Mouse (Mus musculus): ENCODE measurements around the gene Ssbp3.
A peak's percentile ranks its signal among the peaks of the same experiment; 100 is the strongest.

Ssbp3 gene

DNA sequence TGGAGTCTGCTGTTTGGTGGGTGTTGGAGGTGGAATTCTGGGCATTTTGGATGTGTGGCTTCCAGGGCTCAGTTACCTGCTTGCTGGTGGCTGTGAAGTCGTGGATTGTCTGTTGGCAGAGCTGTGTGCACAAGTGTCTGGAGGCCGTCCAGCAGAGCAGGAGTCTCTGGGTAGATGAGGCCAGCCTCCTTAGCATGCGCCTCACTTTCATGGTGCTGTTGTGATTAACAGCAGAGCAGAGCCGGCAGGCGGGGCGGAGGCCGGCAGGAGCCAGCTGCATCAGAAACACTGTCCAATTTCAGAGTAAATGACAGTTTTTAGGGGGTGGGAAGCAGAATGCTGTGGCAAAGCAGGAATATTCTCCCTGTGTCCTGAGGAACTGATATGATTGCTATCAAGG lies 108.5 kb downstream of the Ssbp3 start:
- H3K36me3 ChIP-seq (ENCODE audit: insufficient read depth, low read length), result peaks cover 5% of the 10 kb centered on the region; the same call in 1 of the 2 replicates
- TF ChIP-seq POU5F1 (IDR thresholded peaks at IDR 0.05; ENCODE audit: borderline replicate concordance, low read length), result no peak
- no peak for TF ChIP-seq CTCF (conservative IDR thresholded peaks at IDR 0.05; ENCODE audit: low read length)
- no peak for TF ChIP-seq NANOG (IDR thresholded peaks at IDR 0.05; ENCODE audit: borderline replicate concordance, low read length)
- no peak overlapping the region for H3K4me3 ChIP-seq (replicated peaks; ENCODE audit: low read length)
- H3K27me3 ChIP-seq (ENCODE audit: insufficient read depth, low read length), result no peaks in the 10 kb centered on the region
- no peaks in the 10 kb centered on the region for H3K9me3 ChIP-seq (ENCODE audit: low read length)
- H3K4me1 ChIP-seq (replicated peaks; ENCODE audit: low read depth, low read length), result peaks cover 56% of the 10 kb centered on the region

DNA sequence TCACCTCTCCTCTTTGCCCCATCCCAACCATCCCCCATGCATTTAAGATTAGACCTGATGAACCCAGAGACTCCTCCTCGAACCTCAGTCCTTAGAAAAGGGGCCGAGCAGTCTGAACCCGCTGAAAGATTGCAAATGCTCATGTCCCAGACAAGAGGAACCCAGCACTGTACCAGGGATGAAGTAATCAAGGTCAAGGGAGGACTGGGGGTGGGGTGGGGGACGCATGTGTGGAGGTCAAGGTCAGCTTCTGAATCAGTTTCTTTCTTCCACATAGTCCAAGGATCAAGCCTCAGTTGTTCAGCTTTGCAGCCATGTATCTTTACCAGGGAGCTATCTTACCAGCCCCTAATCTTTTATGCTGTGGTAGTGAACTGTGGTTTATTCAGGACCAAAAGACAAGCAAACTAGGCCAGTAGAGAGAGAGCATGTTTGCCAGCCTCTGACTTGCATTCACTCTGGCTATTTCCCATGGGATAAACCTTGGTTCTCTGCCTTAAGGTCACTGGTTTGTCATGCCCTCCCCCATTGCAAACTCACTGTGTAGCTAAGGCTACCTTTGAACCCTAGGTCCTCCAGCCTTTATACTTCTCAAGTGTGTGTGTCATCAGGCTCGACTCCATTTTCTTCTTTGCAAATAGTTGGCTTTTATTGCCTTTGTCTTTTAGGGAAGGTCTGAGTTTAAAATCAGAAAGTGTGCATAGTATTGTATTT lies 109.9 kb downstream of the Ssbp3 start:
- no peak for TF ChIP-seq CTCF (conservative IDR thresholded peaks at IDR 0.05; ENCODE audit: low read length)
- TF ChIP-seq POU5F1 (IDR thresholded peaks at IDR 0.05; ENCODE audit: borderline replicate concordance, low read length), result no peak
- TF ChIP-seq NANOG (IDR thresholded peaks at IDR 0.05; ENCODE audit: borderline replicate concordance, low read length), result no peak
- Histone ChIP-seq H3K27me3 (ENCODE audit: insufficient read depth, low read length) (no peaks in the 10 kb centered on the region), H3K4me1 (replicated peaks; ENCODE audit: low read depth, low read length) (peaks cover 60% of the 10 kb centered on the region), H3K36me3 (ENCODE audit: insufficient read depth, low read length) (peaks cover 5% of the 10 kb centered on the region; the same call in 1 of the 2 replicates), H3K9me3 (ENCODE audit: low read length) (no peaks in the 10 kb centered on the region), H3K4me3 (replicated peaks; ENCODE audit: low read length) (no peak overlapping the region)

DNA sequence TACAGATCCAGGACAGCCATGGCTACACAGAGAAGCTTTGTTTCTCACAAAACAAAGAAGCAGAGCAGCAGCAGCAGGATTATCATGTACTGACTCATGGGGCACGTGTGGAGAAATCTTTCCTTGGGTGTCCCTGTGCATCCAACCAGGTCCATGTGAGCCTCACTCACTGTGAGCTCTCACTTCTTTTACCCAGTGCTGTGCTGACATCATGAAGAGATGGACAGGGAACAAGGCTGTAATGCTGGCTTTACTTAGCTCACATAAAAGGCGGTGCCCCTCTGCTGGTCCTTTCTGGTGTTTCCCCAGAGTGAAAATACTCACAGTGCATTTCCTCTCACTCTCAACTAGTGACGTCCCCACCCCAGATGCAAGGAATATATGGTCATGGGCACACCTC lies 111.0 kb downstream of the Ssbp3 start:
- Histone ChIP-seq H3K9me3 (ENCODE audit: low read length) (no peaks in the 10 kb centered on the region), H3K27me3 (ENCODE audit: insufficient read depth, low read length) (no peaks in the 10 kb centered on the region), H3K4me1 (replicated peaks; ENCODE audit: low read depth, low read length) (peaks cover 54% of the 10 kb centered on the region), H3K4me3 (replicated peaks; ENCODE audit: low read length) (no peak overlapping the region), H3K36me3 (ENCODE audit: insufficient read depth, low read length) (peaks cover 5% of the 10 kb centered on the region; the same call in 1 of the 2 replicates)
- TF ChIP-seq NANOG (IDR thresholded peaks at IDR 0.05; ENCODE audit: borderline replicate concordance, low read length), result no peak
- no peak for TF ChIP-seq POU5F1 (IDR thresholded peaks at IDR 0.05; ENCODE audit: borderline replicate concordance, low read length)
- TF ChIP-seq CTCF (conservative IDR thresholded peaks at IDR 0.05; ENCODE audit: low read length), result no peak

- no peaks in the 10 kb centered on the region for H3K9me3 ChIP-seq (ENCODE audit: low read length)
- no peak overlapping the region for H3K4me3 ChIP-seq (replicated peaks; ENCODE audit: low read length)
- no peaks in the 10 kb centered on the region for H3K27me3 ChIP-seq (ENCODE audit: insufficient read depth, low read length)
- no peak for TF ChIP-seq NANOG (IDR thresholded peaks at IDR 0.05; ENCODE audit: borderline replicate concordance, low read length)
- H3K36me3 ChIP-seq (ENCODE audit: insufficient read depth, low read length), result 0 out of 2 replicates have a peak, but pooled peaks cover 9% of the 10 kb centered on the region
- peaks cover 62% of the 10 kb centered on the region for H3K4me1 ChIP-seq (replicated peaks; ENCODE audit: low read depth, low read length)
Observed at GRCm38 (mm10) chr4:107024899-107025298, 114.4 kb downstream of the Ssbp3 start.

DNA sequence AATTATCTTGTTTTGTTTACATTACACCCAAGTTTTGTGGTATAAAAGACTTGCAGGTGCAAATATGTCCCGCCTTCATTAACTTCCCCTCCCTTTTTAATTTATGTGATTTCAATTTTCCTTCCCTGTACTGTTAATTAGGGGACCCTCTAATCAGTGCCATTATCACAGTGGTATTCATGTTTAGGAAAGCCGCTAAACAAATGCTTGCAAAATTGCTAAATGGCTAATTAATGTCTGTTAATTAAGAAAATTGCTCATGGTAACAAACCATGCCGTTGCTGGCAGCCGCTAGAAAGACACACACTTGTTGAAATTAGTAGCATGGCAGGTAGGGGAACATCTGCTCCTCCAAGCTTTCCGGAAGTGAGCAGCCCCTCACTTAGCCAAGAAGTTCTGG lies 114.9 kb downstream of the Ssbp3 start:
- TF ChIP-seq NANOG (IDR thresholded peaks at IDR 0.05; ENCODE audit: borderline replicate concordance, low read length) (no peak), POU5F1 (IDR thresholded peaks at IDR 0.05; ENCODE audit: borderline replicate concordance, low read length) (no peak), CTCF (conservative IDR thresholded peaks at IDR 0.05; ENCODE audit: low read length) (no peak)

DNA sequence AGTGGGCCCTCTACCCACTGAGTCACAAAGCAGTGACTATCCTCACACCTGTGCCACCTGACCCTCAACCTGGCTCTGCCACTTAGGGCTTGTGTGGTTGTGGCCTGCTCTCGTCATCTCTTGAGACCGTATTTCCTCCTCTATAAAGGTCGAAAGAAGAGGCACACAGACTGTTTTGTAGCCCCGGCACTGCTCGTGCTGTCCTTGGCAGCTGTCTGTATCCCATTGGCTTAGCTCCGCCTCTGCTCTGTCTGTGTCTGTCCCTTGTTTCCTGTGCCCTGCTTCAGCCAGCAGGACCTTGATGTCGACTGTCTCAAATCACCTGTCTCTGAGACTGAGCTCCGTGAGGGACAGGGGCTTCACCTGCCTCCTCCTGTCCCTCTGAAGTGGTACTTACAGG lies 116.0 kb downstream of the Ssbp3 start:
- Histone ChIP-seq H3K36me3 (ENCODE audit: insufficient read depth, low read length) (peaks cover 20% of the 10 kb centered on the region), H3K4me3 (replicated peaks; ENCODE audit: low read length) (peak overlapping the region; percentile 61), H3K9me3 (ENCODE audit: low read length) (no peaks in the 10 kb centered on the region), H3K4me1 (replicated peaks; ENCODE audit: low read depth, low read length) (peaks cover 54% of the 10 kb centered on the region), H3K27me3 (ENCODE audit: insufficient read depth, low read length) (no peaks in the 10 kb centered on the region)
- TF ChIP-seq CTCF (conservative IDR thresholded peaks at IDR 0.05; ENCODE audit: low read length) (no peak), POU5F1 (IDR thresholded peaks at IDR 0.05; ENCODE audit: borderline replicate concordance, low read length) (no peak), NANOG (IDR thresholded peaks at IDR 0.05; ENCODE audit: borderline replicate concordance, low read length) (no peak)

More for the DNA sequence above, 114.9 kb downstream of the Ssbp3 start:
- no peak overlapping the region for H3K4me3 ChIP-seq (replicated peaks; ENCODE audit: low read length)
- peaks cover 59% of the 10 kb centered on the region for H3K4me1 ChIP-seq (replicated peaks; ENCODE audit: low read depth, low read length)
- H3K9me3 ChIP-seq (ENCODE audit: low read length), result no peaks in the 10 kb centered on the region
- H3K27me3 ChIP-seq (ENCODE audit: insufficient read depth, low read length), result no peaks in the 10 kb centered on the region
- 0 out of 2 replicates have a peak, but pooled peaks cover 10% of the 10 kb centered on the region for H3K36me3 ChIP-seq (ENCODE audit: insufficient read depth, low read length)

GRCm38 (mm10) chr4:107035689-107036088 lies 125.2 kb downstream of the Ssbp3 start:
- peaks cover 22% of the 10 kb centered on the region for H3K4me1 ChIP-seq (replicated peaks; ENCODE audit: low read depth, low read length)

GRCm38 (mm10) chr4:107036985-107037384 lies 126.5 kb downstream of the Ssbp3 start:
- TF ChIP-seq NANOG (IDR thresholded peaks at IDR 0.05; ENCODE audit: borderline replicate concordance, low read length) (no peak), POU5F1 (IDR thresholded peaks at IDR 0.05; ENCODE audit: borderline replicate concordance, low read length) (no peak), CTCF (conservative IDR thresholded peaks at IDR 0.05; ENCODE audit: low read length) (no peak)

More at GRCm38 (mm10) chr4:107035689-107036088, 125.2 kb downstream of the Ssbp3 start:
- Histone ChIP-seq H3K4me3 (replicated peaks; ENCODE audit: low read length) (no peak overlapping the region), H3K27me3 (ENCODE audit: insufficient read depth, low read length) (no peaks in the 10 kb centered on the region), H3K9me3 (ENCODE audit: low read length) (no peaks in the 10 kb centered on the region; the same call in 1 of the 2 replicates), H3K36me3 (ENCODE audit: insufficient read depth, low read length) (peaks cover 93% of the 10 kb centered on the region)
- TF ChIP-seq NANOG (IDR thresholded peaks at IDR 0.05; ENCODE audit: borderline replicate concordance, low read length) (no peak), POU5F1 (IDR thresholded peaks at IDR 0.05; ENCODE audit: borderline replicate concordance, low read length) (no peak), CTCF (conservative IDR thresholded peaks at IDR 0.05; ENCODE audit: low read length) (no peak)

More at GRCm38 (mm10) chr4:107036985-107037384, 126.5 kb downstream of the Ssbp3 start:
- peaks cover 20% of the 10 kb centered on the region for H3K4me1 ChIP-seq (replicated peaks; ENCODE audit: low read depth, low read length)
- no peak overlapping the region for H3K4me3 ChIP-seq (replicated peaks; ENCODE audit: low read length)
- H3K36me3 ChIP-seq (ENCODE audit: insufficient read depth, low read length), result peaks cover 94% of the 10 kb centered on the region
- H3K9me3 ChIP-seq (ENCODE audit: low read length), result no peaks in the 10 kb centered on the region; the same call in 1 of the 2 replicates
- no peaks in the 10 kb centered on the region for H3K27me3 ChIP-seq (ENCODE audit: insufficient read depth, low read length)

Data from E14TG2a.4 (cell line).